Mouse (Mus musculus) frontal cortex, adult (tissue): ENCODE results near the gene Kcnk5.

Experiments used
- ATAC-seq: cut with Nextera tagmentation; 2 replicates; pipeline ENCODE4 v1.9.2; 2017; ENCODE audit warnings: mild to moderate bottlenecking, moderate library complexity, mixed read lengths; ENCODE audit not compliant: low TSS enrichment

The Kcnk5 gene

GRCm38 (mm10) chr14:20113964-20114363, 67.6 kb downstream of the Kcnk5 start:
- peak; percentile 95 for ATAC-seq

- ATAC-seq, result 0 out of 2 replicates have a peak, but pooled peaks have one; percentile 16
Observed at GRCm38 (mm10) chr14:20113189-20113961, 68.2 kb downstream of the Kcnk5 start.

- ATAC-seq, result no peak
Observed at GRCm38 (mm10) chr14:20112218-20112617, 69.4 kb downstream of the Kcnk5 start.

GRCm38 (mm10) chr14:20110945-20111344, 70.7 kb downstream of the Kcnk5 start:
- no peak for ATAC-seq

GRCm38 (mm10) chr14:20106271-20106670, 75.3 kb downstream of the Kcnk5 start:
- no peak for ATAC-seq

- no peak for ATAC-seq
Observed at GRCm38 (mm10) chr14:20103207-20103606, 78.4 kb downstream of the Kcnk5 start.

GRCm38 (mm10) chr14:20098061-20098460, 83.5 kb downstream of the Kcnk5 start:
- no peak for ATAC-seq

- no peak for ATAC-seq
Observed at GRCm38 (mm10) chr14:20094942-20095341, 86.7 kb downstream of the Kcnk5 start.

GRCm38 (mm10) chr14:20093493-20093892, 88.1 kb downstream of the Kcnk5 start:
- ATAC-seq, result no peak
